Mouse (Mus musculus): Measurements from ENCODE around the gene Tns3.
"Not testable (repeated sequence)": the region's sequence is repeated elsewhere in the genome, so short reads cannot be mapped to it uniquely, and the experiment has no call there.

The Tns3 gene

GRCm38 (mm10) chr11:8579789-8580188 lies 84.5 kb downstream of the Tns3 start:
- no peak for DNase-seq (ENCODE audit: low spot score in 2 of 2)

- no peak for DNase-seq (ENCODE audit: low spot score in 2 of 2)
Observed at GRCm38 (mm10) chr11:8575217-8576180, 88.8 kb downstream of the Tns3 start.

- no peak for DNase-seq (ENCODE audit: low spot score in 2 of 2)
Observed at GRCm38 (mm10) chr11:8574562-8574961, 89.8 kb downstream of the Tns3 start.

- DNase-seq (ENCODE audit: low spot score in 2 of 2) = no peak
Observed at GRCm38 (mm10) chr11:8572762-8573161, 91.6 kb downstream of the Tns3 start.

DNA sequence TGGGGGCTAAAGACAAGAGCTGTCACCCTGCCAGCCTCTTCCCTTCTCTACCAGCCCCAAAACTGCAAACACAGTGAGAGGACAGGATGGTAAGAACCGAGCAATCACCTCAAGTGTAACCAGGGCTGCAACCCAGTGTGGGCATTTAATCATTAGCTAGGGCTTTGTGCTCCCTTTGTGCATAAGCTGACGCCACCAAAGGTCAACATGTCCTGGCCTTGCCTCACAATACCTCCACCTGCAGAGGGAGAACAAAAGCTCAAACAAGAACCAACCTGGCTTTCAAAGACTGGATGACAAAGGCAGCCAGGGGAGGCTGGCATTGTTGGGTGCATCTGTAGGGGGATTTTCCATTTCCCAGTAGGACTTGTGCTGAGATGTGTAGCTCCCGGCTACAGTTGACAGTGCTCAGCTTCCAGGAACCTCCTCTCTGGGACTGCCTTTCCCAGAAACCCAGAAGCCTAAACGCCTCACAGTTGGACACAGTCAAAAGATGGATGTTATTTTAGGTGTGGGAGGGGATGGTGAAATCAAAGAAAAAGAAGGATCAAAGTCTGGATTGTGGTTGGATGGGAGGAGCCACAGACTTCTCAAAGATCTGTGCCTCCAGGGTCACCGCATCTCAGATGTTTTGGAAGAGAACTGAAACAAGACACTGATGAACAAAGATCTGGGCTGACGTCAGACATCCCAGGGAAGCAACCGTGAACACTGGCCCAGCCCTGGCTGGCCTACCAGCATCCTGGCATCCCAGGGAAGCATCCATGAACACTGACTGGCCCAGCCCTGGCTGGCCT lies 94.9 kb downstream of the Tns3 start:
- no peak for DNase-seq (ENCODE audit: low spot score in 2 of 2)

DNA sequence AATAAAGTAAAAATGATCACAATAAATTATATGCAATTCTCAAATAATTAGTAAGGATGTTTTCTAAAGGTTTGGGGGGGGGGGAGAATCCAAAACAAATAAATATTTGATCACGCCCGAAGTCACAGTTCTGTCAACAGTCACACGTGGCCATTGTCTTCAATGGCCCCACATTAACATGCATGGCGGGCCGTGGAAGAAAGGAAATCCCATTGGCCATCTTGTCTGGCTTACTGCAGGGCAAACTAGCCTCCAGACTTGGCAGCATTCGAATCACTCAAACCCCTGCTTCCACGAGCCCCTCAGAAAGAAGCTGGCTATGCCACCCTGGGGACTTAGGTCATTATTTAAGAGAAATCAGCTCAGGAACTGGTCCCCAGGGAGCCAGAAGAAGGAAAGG lies 95.5 kb downstream of the Tns3 start:
- DNase-seq (ENCODE audit: low spot score in 2 of 2) = no peak

GRCm38 (mm10) chr11:8566250-8566853 lies 98.0 kb downstream of the Tns3 start:
- no peak for DNase-seq (ENCODE audit: low spot score in 2 of 2)

DNA sequence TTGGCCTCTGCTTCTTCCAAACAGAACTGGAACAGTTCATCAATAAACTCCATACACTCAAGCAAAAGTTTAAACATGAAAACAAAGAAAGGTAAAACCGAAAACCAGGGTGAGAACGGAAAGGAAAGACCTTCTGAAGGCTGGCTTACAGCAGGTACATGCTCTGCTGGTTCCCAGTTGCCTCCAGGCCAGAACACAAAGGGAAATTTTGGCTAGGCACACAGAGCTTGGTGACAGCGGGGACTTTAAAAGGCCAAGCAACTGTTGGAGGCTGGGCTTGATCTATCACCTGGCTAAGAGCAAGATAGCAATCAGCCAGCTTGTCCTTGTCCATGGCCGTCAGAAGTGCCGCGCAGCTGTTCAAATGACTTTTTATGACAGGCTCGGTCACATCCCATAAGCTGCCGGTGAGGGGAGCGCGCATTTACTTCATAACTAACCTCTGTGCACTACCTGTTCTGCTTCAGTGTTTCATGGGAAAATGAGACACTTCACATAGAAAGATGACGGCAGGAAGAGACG lies 105.5 kb downstream of the Tns3 start:
- no peak for DNase-seq (ENCODE audit: low spot score in 2 of 2)

- DNase-seq (ENCODE audit: low spot score in 2 of 2) = no peak
Observed at GRCm38 (mm10) chr11:8558258-8558657, 106.1 kb downstream of the Tns3 start.

- DNase-seq (ENCODE audit: low spot score in 2 of 2) = peak in 1 of 2 experiments; percentile 43
Observed at GRCm38 (mm10) chr11:8557006-8557405, 107.3 kb downstream of the Tns3 start.

- no peak for DNase-seq (ENCODE audit: low spot score in 2 of 2)
Observed at GRCm38 (mm10) chr11:8551710-8552109, 112.6 kb downstream of the Tns3 start.

DNA sequence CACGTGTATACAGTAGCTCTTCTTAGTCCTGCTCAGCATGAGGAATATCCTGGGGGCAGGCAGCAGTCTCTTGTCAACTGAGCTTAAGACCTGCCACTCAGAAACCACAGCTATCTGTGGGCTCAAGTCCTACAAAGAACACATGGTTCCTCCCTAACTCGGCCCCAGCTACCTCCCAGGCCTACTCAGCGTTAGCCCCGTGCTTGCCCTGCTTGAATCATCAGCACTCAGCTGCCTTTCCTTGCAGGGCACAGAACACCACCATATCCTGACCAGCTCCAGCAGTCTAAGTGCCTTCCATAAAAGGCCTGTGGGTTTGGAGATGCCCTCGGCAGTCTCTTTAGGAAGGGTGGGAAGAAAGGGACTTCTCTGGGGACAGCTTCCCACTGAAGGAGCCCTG lies 116.7 kb downstream of the Tns3 start:
- DNase-seq (ENCODE audit: low spot score in 2 of 2) = no peak

DNA sequence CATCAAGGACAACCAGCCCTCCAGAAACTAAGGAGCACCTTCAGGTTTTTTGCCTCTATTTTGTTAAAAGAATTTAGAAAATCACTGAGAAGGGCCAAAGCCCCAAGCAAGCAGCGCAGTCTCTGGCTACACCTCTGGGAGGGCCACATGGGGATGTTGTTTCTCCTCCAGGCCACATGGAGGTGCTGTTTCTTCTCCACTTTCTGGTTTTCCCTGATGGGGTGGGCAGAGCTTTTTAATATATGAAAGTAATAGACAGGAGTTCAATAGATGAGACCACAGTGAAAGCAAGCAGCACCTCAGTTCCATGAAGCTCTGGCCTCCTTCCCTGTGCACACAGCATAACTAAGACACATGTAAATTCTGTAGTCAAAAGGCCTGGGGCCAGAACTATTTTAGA lies 118.5 kb downstream of the Tns3 start:
- DNase-seq (ENCODE audit: low spot score in 2 of 2) = no peak

- DNase-seq (ENCODE audit: low spot score in 2 of 2) = no peak
Observed at GRCm38 (mm10) chr11:8544355-8544754, 120.0 kb downstream of the Tns3 start.

DNA sequence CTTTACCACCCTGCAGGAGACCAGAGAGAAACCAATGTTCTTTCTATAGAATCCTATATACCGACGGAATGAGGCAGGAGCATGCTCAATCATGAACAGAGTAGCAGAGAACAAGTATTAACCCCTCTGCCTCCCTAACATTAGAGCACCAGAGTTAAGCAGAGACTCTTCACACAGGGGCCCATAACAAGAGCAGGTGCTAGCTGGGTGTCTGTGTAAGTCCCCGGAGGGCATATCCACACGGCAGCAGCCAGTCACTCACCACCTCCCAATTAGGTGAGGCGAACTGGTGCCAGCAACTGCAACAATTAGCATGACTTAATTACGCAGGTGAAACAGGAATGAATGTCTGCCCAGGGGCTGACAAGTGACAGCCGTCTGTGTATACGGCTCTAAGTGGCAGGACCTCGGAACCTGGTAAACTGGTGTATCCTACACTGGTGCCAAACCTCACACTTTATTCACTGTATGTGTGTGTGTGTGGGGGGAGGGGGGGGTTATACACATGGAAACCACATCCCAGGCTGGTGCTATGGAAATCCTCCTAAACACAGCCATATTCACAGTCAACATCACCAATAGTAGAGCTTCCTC lies 123.0 kb downstream of the Tns3 start:
- no peak for DNase-seq (ENCODE audit: low spot score in 2 of 2)

DNA sequence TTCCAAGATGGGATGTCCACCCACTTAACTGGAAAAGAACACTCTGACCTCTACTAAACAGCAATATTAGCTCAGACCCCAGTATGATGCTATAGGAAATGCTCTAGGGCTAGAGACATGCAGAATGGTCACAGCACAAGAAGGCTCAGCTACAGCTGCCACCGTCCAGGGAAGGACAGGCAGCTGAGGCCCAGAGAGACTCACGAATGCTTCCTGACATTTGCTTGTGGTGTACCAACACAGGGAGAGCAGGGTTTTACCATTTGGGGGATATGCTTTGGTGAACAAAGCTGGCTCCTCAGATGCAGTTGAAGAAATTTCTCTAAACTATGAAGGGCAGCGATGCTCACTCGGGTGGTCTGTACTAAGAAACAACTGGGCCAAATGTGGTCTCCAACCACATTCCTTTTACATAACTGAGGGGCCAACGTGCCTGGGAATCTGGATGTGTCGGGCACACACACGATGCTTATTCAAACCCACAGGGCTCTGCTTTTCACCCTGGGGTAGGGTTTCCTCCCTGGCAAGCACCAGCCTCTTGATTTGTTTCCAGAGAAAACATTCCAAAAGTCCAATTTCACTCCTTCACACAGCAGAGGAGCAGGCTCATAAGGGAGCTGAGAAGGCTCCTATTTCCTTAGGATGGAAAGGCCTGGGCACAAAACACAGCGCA lies 124.6 kb downstream of the Tns3 start:
- no peak for DNase-seq (ENCODE audit: low spot score in 2 of 2)

DNA sequence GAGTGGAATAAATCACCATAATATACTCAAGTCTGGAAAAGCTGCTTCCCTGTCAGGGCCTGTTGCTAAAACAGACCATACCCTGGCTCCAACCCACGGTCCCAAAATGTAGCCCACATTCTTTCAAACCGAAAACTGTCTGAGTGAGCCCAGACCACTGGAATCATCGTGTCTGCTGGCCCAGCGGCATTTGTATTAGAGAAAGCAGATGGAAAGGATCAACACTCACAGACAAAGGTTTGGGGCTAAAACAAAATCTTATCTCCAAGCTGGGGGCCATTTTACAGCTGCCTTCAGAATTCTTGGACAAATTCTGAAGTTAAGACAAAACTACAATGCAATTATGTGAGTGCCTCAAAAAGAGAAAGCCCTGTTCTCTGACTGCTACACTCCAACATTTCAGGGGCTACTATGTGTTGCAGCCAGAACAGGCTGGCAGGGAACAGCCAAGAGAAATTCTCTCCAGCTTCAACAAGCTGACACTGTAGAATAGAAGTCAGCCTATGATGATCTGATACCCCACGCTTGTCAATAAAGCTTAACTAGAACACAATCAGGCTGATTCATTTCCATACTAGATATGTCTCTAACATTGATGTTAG lies 127.2 kb downstream of the Tns3 start:
- DNase-seq (ENCODE audit: low spot score in 2 of 2) = no peak

DNA sequence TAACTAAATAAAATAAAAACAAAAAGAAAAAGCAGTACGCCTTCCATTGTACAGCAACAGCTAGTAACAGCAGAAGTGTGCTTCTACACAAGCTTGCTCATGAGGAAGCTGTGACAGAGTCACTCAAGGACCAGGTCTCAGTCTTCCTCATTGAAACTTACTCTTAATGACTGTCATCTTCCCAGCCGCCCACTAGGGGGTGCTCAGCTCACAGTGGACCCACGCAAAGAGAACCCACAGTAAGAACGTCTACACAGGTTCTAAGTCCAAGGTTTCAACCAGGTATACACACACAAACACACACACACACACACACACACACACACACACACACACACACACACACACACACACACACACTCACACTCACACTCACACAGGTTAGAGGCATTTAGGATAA lies 129.4 kb downstream of the Tns3 start:
- peak in 1 of 2 experiments; percentile 81 for DNase-seq (ENCODE audit: low spot score in 2 of 2)

DNA sequence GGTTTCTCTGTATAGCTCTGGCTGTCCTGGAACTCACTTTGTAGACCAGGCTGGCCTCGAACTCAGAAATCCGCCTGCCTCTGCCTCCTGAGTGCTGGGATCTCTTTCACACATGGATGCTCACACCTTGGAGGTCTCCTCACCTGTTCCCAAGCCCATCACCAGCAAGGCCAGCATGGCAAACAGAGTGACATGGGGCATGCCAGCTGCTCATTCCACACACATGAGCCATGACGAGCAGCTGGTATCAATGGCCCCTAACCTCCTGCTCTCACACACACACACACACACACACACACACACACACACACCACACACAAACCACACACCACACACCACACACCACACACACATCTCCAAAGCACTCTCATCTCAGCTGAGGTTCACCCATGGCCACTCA lies 131.6 kb downstream of the Tns3 start:
- DNase-seq (ENCODE audit: low spot score in 2 of 2) = not testable (repeated sequence)

- DNase-seq (ENCODE audit: low spot score in 2 of 2) = no peak
Observed at GRCm38 (mm10) chr11:8532112-8532747, 132.1 kb downstream of the Tns3 start.
